Mouse (Mus musculus): Measurements from ENCODE around the gene Dkkl1.

The Dkkl1 gene

GRCm38 (mm10) chr7:45167761-45168445 lies 44.0 kb downstream of the Dkkl1 start:
- DNase-seq (ENCODE audit: low read depth, low spot score), result no peak

- no peak for DNase-seq (ENCODE audit: low read depth, low spot score)
These were observed 45.0 kb downstream of the Dkkl1 start for GRCm38 (mm10) chr7:45166950-45167401.

- DNase-seq (ENCODE audit: low read depth, low spot score), result no peak
These were observed 46.2 kb downstream of the Dkkl1 start for GRCm38 (mm10) chr7:45165701-45166100.

DNA sequence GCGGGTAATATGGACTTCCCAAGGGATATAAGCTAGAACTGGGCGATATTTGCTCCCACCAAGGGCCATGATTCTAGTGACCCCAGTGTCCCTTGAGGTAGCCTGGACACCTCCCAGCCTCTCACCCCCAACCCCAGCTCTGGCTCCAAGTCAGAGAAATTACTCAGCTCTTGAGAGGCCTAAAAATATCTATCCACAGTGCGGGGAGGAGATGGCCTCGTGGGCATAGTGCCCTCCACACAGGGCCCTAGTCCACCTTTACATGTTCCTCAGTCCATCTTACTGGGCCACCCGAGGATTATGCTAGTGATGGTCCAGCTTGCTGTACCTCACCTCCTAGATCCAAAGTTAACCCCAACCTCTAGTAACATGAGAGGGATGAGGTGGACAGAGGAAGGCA lies 47.1 kb downstream of the Dkkl1 start:
- no peak for DNase-seq (ENCODE audit: low read depth, low spot score)

- DNase-seq (ENCODE audit: low read depth, low spot score), result no peak
These were observed 48.0 kb downstream of the Dkkl1 start, which contains the start of gene Slc17a7 for GRCm38 (mm10) chr7:45163735-45164490. TSS of gene Slc17a7 (plus strand) at chr7:45163949.

DNA sequence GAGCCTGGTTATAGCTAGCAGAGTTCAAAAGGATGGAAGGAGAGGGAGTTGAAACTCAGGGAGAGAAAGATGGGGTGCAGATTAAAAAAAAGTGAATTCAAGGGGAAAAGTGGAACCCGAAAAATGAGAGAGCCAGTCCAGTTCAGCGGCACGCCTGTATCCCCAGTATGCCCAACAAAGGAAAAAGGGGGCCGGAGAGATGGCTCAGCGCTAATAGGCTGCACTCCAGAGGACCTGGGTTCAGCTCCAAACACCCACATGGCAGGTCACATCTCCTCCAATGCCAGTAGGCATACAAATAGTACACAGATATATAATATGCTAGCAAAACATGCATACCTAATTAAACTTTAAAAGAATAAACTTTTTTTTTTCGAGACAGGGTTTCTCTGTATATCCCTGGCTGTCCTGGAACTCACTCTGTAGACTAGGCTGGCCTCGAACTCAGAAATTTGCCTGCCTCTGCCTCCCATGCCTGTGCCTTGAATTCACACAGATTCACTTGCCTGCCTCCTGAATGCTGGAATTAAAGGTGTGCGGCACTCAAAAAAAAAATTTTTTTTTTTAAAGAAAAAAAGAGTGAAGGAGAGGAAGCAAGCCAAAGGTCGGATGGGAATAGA lies 48.8 kb downstream of the Dkkl1 start:
- DNase-seq (ENCODE audit: low read depth, low spot score), result no peak

- DNase-seq (ENCODE audit: low read depth, low spot score), result no peak
These were observed 49.4 kb downstream of the Dkkl1 start for GRCm38 (mm10) chr7:45162551-45162950.

- peak; percentile 75 for DNase-seq (ENCODE audit: low read depth, low spot score)
These were observed 50.1 kb downstream of the Dkkl1 start for GRCm38 (mm10) chr7:45161612-45162473.

- no peak for DNase-seq (ENCODE audit: low read depth, low spot score)
These were observed 51.1 kb downstream of the Dkkl1 start for GRCm38 (mm10) chr7:45160866-45161265.

- DNase-seq (ENCODE audit: low read depth, low spot score), result no peak
These were observed 51.6 kb downstream of the Dkkl1 start for GRCm38 (mm10) chr7:45160316-45160800.

GRCm38 (mm10) chr7:45158991-45159390 lies 53.0 kb downstream of the Dkkl1 start:
- no peak for DNase-seq (ENCODE audit: low read depth, low spot score)

All from retina, postnatal 7 days (tissue).